Mouse (Mus musculus) intestine, embryonic 14.5 days (tissue): ENCODE results near the gene Col18a1. TPM values are rescaled to one million over a fixed set of nuclear protein-coding genes. Genes with fewer than 3 reads are reported as not detected.

Experiments used
- ATAC-seq: fragments of 200-750 bp; cut with Nextera tagmentation; replicated peaks from 2 replicates; pipeline ENCODE4 v1.8.0; 2017; ENCODE audit warnings: low read depth, moderate number of reproducible peaks, moderate TSS enrichment, moderate library complexity; ENCODE audit not compliant: low FRiP score, low TSS enrichment
- DNase-seq: peaks from one replicate; pipeline ENCODE4 v3.0.0-alpha.2; 2018; ENCODE audit warnings: low spot score
- H3K27ac ChIP-seq: fragments of 300-500 bp; sonication (generic); 2 replicates; pipeline ENCODE4 v1.5.1; 2014; ENCODE audit warnings: low read depth, mild to moderate bottlenecking, control low read depth
- H3K27me3 ChIP-seq: fragments of 300-500 bp; sonication (generic); replicated peaks from 2 replicates; pipeline ENCODE4 v1.6.1; 2014; ENCODE audit warnings: low read length, control low read depth; ENCODE audit not compliant: control insufficient read depth, insufficient read depth
- H3K36me3 ChIP-seq: fragments of 300-500 bp; sonication (generic); 2 replicates; pipeline ENCODE4 v1.6.1; 2014; ENCODE audit warnings: low read length, control low read depth; ENCODE audit not compliant: control insufficient read depth, insufficient read depth
- H3K4me1 ChIP-seq: fragments of 300-500 bp; sonication (generic); replicated peaks from 2 replicates; pipeline ENCODE4 v1.6.1; 2014; ENCODE audit warnings: low read length, control low read depth, mixed read lengths; ENCODE audit not compliant: control insufficient read depth, insufficient read depth
- H3K4me2 ChIP-seq: fragments of 300-500 bp; sonication (generic); 2 replicates; pipeline ENCODE4 v1.6.1; 2014; ENCODE audit warnings: low read length
- H3K4me3 ChIP-seq: fragments of 300-500 bp; sonication (generic); 2 replicates; pipeline ENCODE4 v1.5.1; 2014; ENCODE audit warnings: low read depth, low read length, control low read depth, mixed read lengths
- H3K9ac ChIP-seq: fragments of 300-500 bp; sonication (generic); 2 replicates; pipeline ENCODE4 v1.6.1; 2014; ENCODE audit warnings: mild to moderate bottlenecking, low read length
- H3K9me3 ChIP-seq: fragments of 300-500 bp; sonication (generic); 2 replicates; pipeline ENCODE4 v1.6.1; 2016; ENCODE audit warnings: low read length, control low read depth; ENCODE audit not compliant: control insufficient read depth
- WGBS: fragments of 180-500 bp; shearing (Covaris S2); extraction: QIAGEN DNeasy Blood & Tissue Kit; methylation state at CpG from one replicate; pipeline ENCODE4 v1.1.7; 2014; 5-methylcytosine and 5-hydroxymethylcytosine counted together
- polyA plus RNA-seq: library from polyadenylated mRNA; unstranded; fragments of >200 nt; fragmentation: Nextera tagmentation; extraction: Ambion mirVana; gene quantifications from 2 replicates; pipeline ENCODE4 v1.2.1, GENCODE M21; 2014

Col18a1 gene
- polyA plus RNA-seq, 1 experiment from 2014 or later = 58.2 TPM

DNA sequence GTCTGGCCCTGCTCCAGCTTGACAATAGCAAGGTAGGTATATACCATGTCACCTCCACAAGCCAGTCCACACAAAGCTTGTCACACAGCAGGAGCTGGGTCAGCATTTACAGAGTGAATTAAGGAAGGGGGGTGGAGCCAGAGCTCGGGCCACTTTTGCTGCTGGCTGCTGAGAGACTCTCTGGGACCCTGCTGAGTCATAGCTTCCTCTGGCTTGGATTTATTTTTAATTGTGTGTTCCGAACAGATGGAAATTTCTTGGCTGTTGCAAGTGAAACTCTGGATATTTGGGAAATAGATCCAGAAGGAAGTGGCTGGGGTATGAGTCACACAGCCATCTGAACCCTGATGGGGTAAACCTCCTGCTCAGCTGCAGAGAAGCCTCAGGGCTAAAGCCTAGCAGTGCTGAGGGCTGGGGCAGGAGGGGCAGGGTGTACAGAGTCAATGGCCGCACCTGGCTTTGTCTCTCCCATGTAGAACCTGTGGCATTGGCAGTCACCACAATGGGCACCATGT lies 40.3 kb upstream of the Col18a1 start:
- Histone ChIP-seq H3K9me3 (no peaks in the 10 kb centered on the region), H3K27me3 (no peaks in the 10 kb centered on the region), H3K9ac (no peak overlapping the region), H3K27ac (peak overlapping the region; percentile 54; the same call in 1 of the 2 replicates), H3K36me3 (no peaks in the 10 kb centered on the region), H3K4me3 (no peak overlapping the region), H3K4me2 (no peak overlapping the region), H3K4me1 (peaks cover 19% of the 10 kb centered on the region)
- WGBS = 36% methylated on average over 3 of the region's 3 CpGs
- ATAC-seq = peak; percentile 32; the same call in 1 of the 2 replicates
- DNase-seq = no peak

DNA sequence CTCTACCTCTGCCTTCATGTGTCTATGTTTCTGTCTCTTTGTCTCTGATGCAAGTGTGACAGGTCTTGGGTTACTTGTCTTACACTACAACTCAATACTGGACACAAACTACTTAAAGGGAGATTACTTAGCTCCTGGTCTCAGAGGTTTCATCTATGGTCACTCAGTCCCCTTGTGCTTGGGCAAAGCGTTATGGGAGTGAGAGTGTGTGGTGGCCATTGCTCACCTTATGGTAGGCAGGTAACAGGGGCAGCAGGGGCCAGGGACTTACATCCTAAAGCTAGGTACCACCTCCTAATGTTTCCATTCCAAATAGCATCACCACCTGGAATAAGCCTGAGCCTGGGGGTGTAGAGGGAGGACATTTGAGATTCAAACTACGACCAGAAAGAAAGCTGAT lies 39.8 kb upstream of the Col18a1 start:
- no peaks in the 10 kb centered on the region for H3K9me3 ChIP-seq
- no peaks in the 10 kb centered on the region for H3K36me3 ChIP-seq
- H3K27ac ChIP-seq = no peak overlapping the region
- WGBS = 83% methylated on average over 2 of the region's 2 CpGs
- H3K4me2 ChIP-seq = no peak overlapping the region
- no peaks in the 10 kb centered on the region for H3K27me3 ChIP-seq
- DNase-seq = no peak
- no peak for ATAC-seq
- H3K4me3 ChIP-seq = no peak overlapping the region
- H3K9ac ChIP-seq = no peak overlapping the region
- peaks cover 14% of the 10 kb centered on the region for H3K4me1 ChIP-seq

DNA sequence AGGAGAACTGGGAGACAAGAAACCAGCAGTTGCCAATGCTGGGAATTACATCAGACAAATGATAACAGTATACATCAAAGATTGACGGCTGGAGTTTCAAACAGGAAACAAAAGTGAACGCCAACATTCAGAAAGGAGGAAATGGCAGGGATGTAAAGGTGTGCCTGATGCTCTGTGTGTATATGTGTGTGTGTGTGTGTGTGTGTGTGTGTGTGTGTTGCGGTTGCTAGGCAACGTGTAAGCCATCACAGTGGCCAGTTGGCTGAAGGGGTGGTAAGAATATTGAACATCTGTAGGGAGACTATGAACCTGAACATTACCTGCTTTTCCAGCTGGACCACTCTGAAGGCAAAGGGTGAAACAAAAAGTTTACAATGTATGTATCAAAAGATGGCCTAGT lies 37.6 kb upstream of the Col18a1 start:
- H3K27ac ChIP-seq = no peak overlapping the region
- WGBS = 63% methylated on average over 4 of the region's 4 CpGs
- H3K4me2 ChIP-seq = no peak overlapping the region
- ATAC-seq (no peak), DNase-seq (no peak)
- no peaks in the 10 kb centered on the region for H3K36me3 ChIP-seq
- H3K9ac ChIP-seq = no peak overlapping the region
- H3K27me3 ChIP-seq = no peaks in the 10 kb centered on the region
- no peaks in the 10 kb centered on the region for H3K9me3 ChIP-seq
- peaks cover 6% of the 10 kb centered on the region for H3K4me1 ChIP-seq
- no peak overlapping the region for H3K4me3 ChIP-seq

DNA sequence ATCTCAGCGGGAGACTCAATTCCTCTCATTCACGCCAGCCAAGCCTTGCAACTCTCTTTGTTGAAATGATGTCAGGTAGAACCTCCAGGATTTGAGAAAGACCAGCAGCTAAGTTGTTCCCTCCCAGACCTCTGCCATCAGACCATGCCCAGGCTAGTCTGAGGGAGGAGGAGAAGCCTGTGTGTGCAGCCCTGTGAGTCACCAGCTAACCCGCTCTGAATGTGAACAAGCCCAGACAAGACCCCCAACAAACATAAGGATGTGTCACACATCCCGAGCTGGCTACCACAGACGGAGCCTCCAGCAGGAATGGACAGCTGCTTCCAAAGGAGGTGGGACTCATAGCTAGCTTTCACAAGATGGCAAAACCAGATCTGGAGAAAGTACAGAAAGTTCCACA lies 35.6 kb upstream of the Col18a1 start:
- Histone ChIP-seq H3K27me3 (no peaks in the 10 kb centered on the region), H3K9ac (no peak overlapping the region), H3K4me1 (peaks cover 12% of the 10 kb centered on the region), H3K9me3 (no peaks in the 10 kb centered on the region), H3K36me3 (no peaks in the 10 kb centered on the region), H3K27ac (no peak overlapping the region), H3K4me2 (no peak overlapping the region), H3K4me3 (no peak overlapping the region)
- ATAC-seq = no peak
- DNase-seq = no peak
- 68% methylated on average over 5 of the region's 5 CpGs for WGBS

DNA sequence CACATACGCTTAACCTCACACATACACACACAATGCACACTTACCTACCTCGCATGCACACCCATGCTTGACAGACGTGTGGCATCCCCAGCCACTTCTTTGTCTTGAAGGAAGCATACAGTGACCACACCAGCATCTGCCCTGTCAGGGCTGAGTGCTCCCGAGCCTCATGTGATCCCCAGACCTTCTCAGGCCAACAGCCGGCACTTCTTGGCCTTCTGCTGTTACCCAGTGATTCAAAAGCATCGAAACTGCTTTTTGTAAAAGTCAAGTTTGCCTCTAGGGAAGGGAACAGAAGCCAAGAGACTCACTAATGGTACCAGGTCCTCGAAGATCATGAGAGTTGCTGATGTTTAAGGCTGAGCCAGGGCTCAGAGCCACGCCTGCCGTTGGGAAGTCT lies 33.9 kb upstream of the Col18a1 start:
- Histone ChIP-seq H3K9me3 (no peaks in the 10 kb centered on the region), H3K9ac (no peak overlapping the region), H3K4me1 (peaks cover 12% of the 10 kb centered on the region), H3K27me3 (no peaks in the 10 kb centered on the region), H3K4me3 (no peak overlapping the region), H3K36me3 (no peaks in the 10 kb centered on the region), H3K27ac (no peak overlapping the region), H3K4me2 (no peak overlapping the region)
- 80% methylated on average over 9 of the region's 9 CpGs for WGBS
- DNase-seq (no peak), ATAC-seq (no peak)

DNA sequence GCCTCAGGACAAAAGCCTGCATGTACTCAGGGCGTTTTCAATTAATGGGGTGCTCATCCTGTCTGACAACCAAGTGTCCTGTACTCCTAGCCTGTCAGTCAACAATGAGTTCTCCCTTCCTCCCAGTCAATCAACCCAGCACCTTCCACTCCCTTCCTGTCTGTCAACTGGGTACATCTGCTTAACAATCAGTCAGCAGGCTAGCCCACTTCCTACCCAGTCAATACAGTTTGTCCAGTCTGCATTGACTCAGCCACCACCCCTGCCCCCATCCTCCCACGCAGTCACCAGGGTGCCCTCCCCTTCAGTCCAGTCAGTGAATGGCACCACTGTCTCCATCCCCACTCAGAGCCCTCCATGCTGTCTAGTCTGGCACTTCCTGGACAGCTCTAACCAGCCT lies 32.9 kb upstream of the Col18a1 start:
- DNase-seq (no peak), ATAC-seq (no peak)
- no peak overlapping the region for H3K9ac ChIP-seq
- peaks cover 7% of the 10 kb centered on the region; the same call in 1 of the 2 replicates for H3K4me1 ChIP-seq
- H3K27me3 ChIP-seq = no peaks in the 10 kb centered on the region
- H3K9me3 ChIP-seq = no peaks in the 10 kb centered on the region
- WGBS = 74% methylated on average over 2 of the region's 2 CpGs
- no peaks in the 10 kb centered on the region for H3K36me3 ChIP-seq
- no peak overlapping the region for H3K27ac ChIP-seq
- no peak overlapping the region for H3K4me3 ChIP-seq
- no peak overlapping the region for H3K4me2 ChIP-seq

DNA sequence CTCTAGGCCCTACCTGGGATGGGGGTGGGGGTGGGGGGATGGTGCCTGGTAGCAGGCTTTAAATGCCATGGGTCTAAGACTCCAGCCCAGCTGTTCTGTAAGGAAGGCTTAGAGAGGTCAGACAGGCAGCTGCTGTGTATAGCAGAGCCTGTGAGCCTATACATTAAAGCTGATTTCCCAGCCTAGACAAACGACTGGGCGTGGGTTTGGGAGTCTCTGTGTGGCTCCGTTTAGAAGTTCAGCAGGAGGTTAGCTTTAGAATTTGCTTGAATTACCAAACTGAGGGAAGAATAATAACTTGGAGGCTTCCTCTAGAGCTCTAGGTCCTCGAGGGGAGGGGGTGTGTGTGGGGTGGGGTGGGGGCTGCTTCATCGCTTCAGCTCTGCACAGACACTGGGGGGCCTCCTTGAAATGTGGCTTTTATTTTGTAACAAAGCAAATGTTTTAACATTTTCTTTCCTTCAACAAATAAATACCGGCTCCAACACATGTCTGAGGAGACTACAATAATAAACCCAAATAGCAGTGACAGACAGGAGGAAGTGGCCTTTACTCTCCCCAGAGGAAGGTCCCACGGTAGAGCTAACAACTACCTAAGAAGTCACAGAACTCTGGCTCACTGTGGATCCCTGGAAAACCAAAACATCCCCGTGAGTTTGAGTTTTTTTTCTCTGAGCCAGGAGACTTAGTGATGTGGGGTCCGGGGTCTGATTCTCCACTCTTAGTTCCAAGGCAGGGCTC lies 31.3 kb upstream of the Col18a1 start:
- H3K36me3 ChIP-seq = no peaks in the 10 kb centered on the region
- WGBS = 20% methylated on average over 9 of the region's 9 CpGs
- no peak overlapping the region for H3K4me3 ChIP-seq
- ATAC-seq = no peak
- no peaks in the 10 kb centered on the region for H3K27me3 ChIP-seq
- peak overlapping the region; percentile 80 for H3K27ac ChIP-seq
- DNase-seq = no peak
- peaks cover 7% of the 10 kb centered on the region; the same call in 1 of the 2 replicates for H3K4me1 ChIP-seq
- H3K9me3 ChIP-seq = no peaks in the 10 kb centered on the region
- H3K4me2 ChIP-seq = no peak overlapping the region
- no peak overlapping the region for H3K9ac ChIP-seq

DNA sequence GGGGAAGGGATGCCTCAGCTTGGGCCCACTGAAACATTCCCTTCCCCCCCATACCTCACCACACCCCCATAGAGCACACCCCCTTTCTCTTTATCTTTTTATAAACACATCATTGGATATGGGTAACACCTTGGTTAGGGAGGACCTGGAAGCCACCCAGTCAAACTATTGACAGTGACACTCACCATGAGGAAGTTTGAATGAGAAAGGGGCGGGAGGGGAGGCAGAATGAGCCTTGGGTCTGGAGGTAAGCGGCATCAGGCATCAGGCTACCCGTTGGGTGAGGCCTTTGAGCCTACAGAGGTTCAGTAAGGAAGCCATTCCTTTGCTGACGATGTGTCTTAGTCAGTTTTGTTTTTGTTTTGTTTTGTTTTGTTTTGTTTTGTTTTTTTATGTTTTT lies 30.3 kb upstream of the Col18a1 start:
- ATAC-seq (no peak), DNase-seq (no peak)
- Histone ChIP-seq H3K9ac (no peak overlapping the region), H3K36me3 (no peaks in the 10 kb centered on the region), H3K4me2 (no peak overlapping the region), H3K9me3 (no peaks in the 10 kb centered on the region), H3K4me3 (no peak overlapping the region), H3K27me3 (no peaks in the 10 kb centered on the region), H3K27ac (no peak overlapping the region), H3K4me1 (peaks cover 9% of the 10 kb centered on the region)
- 89% methylated on average over 4 of the region's 4 CpGs for WGBS

DNA sequence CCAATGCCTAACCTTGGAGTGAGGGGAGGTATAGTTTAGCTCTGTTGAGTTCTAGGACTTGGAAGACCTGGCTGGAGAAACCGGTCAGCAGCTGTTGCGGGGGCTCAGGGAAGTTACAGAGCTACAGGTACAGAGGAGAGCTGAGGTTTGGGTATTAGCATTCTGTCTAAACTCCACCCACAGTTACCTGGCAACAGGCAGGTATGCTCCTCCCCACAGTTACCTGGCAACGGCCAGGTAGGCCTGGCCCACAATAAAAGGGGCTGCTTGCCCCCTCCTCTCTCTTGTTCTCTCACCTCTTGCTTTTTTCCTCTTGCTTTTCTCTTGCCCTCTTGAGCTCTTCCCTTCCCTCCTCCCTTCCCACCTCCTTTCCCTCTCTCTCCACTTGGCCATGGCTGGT lies 29.8 kb upstream of the Col18a1 start:
- Histone ChIP-seq H3K27ac (no peak overlapping the region), H3K4me2 (no peak overlapping the region), H3K27me3 (no peaks in the 10 kb centered on the region), H3K36me3 (no peaks in the 10 kb centered on the region), H3K9me3 (no peaks in the 10 kb centered on the region), H3K4me1 (peaks cover 14% of the 10 kb centered on the region), H3K4me3 (no peak overlapping the region), H3K9ac (no peak overlapping the region)
- WGBS = 66% methylated on average over 3 of the region's 3 CpGs
- no peak for ATAC-seq
- no peak for DNase-seq
